Mouse (Mus musculus) heart, embryonic 13.5 days (tissue): Measurements from ENCODE around the gene 4931428L18Rik. TPM values are rescaled to one million over a fixed set of nuclear protein-coding genes. Genes with fewer than 3 reads are reported as not detected.
A peak's percentile ranks its signal among the peaks of the same experiment; 100 is the strongest.

ENCODE experiments used
- ATAC-seq: fragments of 200-750 bp; cut with Nextera tagmentation; 2 replicates; pipeline ENCODE4 v1.8.0; 2017; ENCODE audit warnings: moderate TSS enrichment; ENCODE audit not compliant: insufficient number of reproducible peaks, low FRiP score, low TSS enrichment; ENCODE audit errors: extremely low read depth
- H3K27ac ChIP-seq: fragments of 300-500 bp; sonication (generic); replicated peaks from 2 replicates; pipeline ENCODE4 v1.5.1; 2015; ENCODE audit warnings: moderate library complexity, mild to moderate bottlenecking, inconsistent platforms
- H3K27me3 ChIP-seq: fragments of 300-500 bp; sonication (generic); replicated peaks from 2 replicates; pipeline ENCODE4 v1.6.1; 2015; ENCODE audit warnings: mild to moderate bottlenecking, inconsistent platforms
- H3K36me3 ChIP-seq: fragments of 300-500 bp; sonication (generic); 2 replicates; pipeline ENCODE4 v1.6.1; 2015; ENCODE audit warnings: mild to moderate bottlenecking, inconsistent platforms
- H3K4me1 ChIP-seq: fragments of 300-500 bp; sonication (generic); 2 replicates; pipeline ENCODE4 v1.6.1; 2015; ENCODE audit warnings: inconsistent platforms
- H3K4me2 ChIP-seq: fragments of 300-500 bp; sonication (generic); 2 replicates; pipeline ENCODE4 v1.6.1; 2015; ENCODE audit warnings: inconsistent platforms, mild to moderate bottlenecking, moderate library complexity
- H3K4me3 ChIP-seq: fragments of 300-500 bp; sonication (generic); 2 replicates; pipeline ENCODE4 v1.5.1; 2015; ENCODE audit warnings: moderate library complexity, mild to moderate bottlenecking, inconsistent platforms
- H3K9ac ChIP-seq: fragments of 300-500 bp; sonication (generic); 2 replicates; pipeline ENCODE4 v1.6.1; 2015; ENCODE audit warnings: inconsistent platforms, mild to moderate bottlenecking, moderate library complexity
- H3K9me3 ChIP-seq: fragments of 300-500 bp; sonication (generic); 2 replicates; pipeline ENCODE4 v1.6.1; 2016; ENCODE audit warnings: inconsistent platforms
- WGBS: fragments of 180-500 bp; shearing (Covaris S2); methylation state at CpG from one replicate; pipeline ENCODE4 v1.1.7; 2015; ENCODE audit warnings: mixed read lengths; 5-methylcytosine and 5-hydroxymethylcytosine counted together
- polyA plus RNA-seq: library from polyadenylated mRNA; unstranded; fragments of >200 nt; fragmentation: Nextera tagmentation; extraction: Ambion mirVana; gene quantifications from 2 replicates; pipeline ENCODE4 v1.2.1, GENCODE M21; 2015

The 4931428L18Rik gene
- polyA plus RNA-seq, 1 experiment from 2014 or later: not detected

GRCm38 (mm10) chr1:31190237-31190866 lies 32.1 kb downstream of the 4931428L18Rik start:
- no peaks in the 10 kb centered on the region for H3K27me3 ChIP-seq
- H3K9ac ChIP-seq: no peak overlapping the region
- no peaks in the 10 kb centered on the region for H3K4me1 ChIP-seq
- no peak for ATAC-seq
- H3K4me3 ChIP-seq: no peak overlapping the region
- H3K27ac ChIP-seq: no peak overlapping the region
- WGBS: 69% methylated on average over 10 of the region's 10 CpGs
- H3K36me3 ChIP-seq: no peaks in the 10 kb centered on the region
- H3K9me3 ChIP-seq: no peaks in the 10 kb centered on the region
- H3K4me2 ChIP-seq: no peak overlapping the region

GRCm38 (mm10) chr1:31178264-31178663 lies 44.2 kb downstream of the 4931428L18Rik start:
- 47% methylated on average over 1 of the region's 1 CpGs for WGBS
- H3K36me3 ChIP-seq: no peaks in the 10 kb centered on the region
- no peaks in the 10 kb centered on the region for H3K27me3 ChIP-seq
- no peak overlapping the region for H3K9ac ChIP-seq
- H3K9me3 ChIP-seq: no peaks in the 10 kb centered on the region
- H3K27ac ChIP-seq: no peak overlapping the region
- no peaks in the 10 kb centered on the region for H3K4me1 ChIP-seq
- H3K4me2 ChIP-seq: no peak overlapping the region
- ATAC-seq: no peak
- no peak overlapping the region for H3K4me3 ChIP-seq

- 68% methylated on average over 5 of the region's 5 CpGs for WGBS
- no peak for ATAC-seq
- Histone ChIP-seq H3K4me1 (no peaks in the 10 kb centered on the region), H3K9me3 (no peaks in the 10 kb centered on the region), H3K9ac (no peak within 1 kb of the TSS), H3K36me3 (no peaks in the 10 kb centered on the region), H3K4me2 (no peak within 1 kb of the TSS), H3K27ac (no peak within 1 kb of the TSS), H3K27me3 (no peaks in the 10 kb centered on the region), H3K4me3 (no peak within 1 kb of the TSS)
Observed at GRCm38 (mm10) chr1:31176101-31176500, 46.4 kb downstream of the 4931428L18Rik start, which contains the start of gene Lgsn. Lgsn (plus strand) TSS chr1:31176401.

GRCm38 (mm10) chr1:31175401-31175800 lies 47.1 kb downstream of the 4931428L18Rik start:
- no peaks in the 10 kb centered on the region for H3K27me3 ChIP-seq
- ATAC-seq: no peak
- no peak overlapping the region for H3K4me3 ChIP-seq
- no peaks in the 10 kb centered on the region for H3K36me3 ChIP-seq
- no peak overlapping the region for H3K27ac ChIP-seq
- H3K4me2 ChIP-seq: no peak overlapping the region
- 68% methylated on average over 3 of the region's 3 CpGs for WGBS
- no peak overlapping the region for H3K9ac ChIP-seq
- H3K9me3 ChIP-seq: no peaks in the 10 kb centered on the region
- H3K4me1 ChIP-seq: no peaks in the 10 kb centered on the region

GRCm38 (mm10) chr1:31165326-31166121 lies 57.0 kb downstream of the 4931428L18Rik start:
- no peaks in the 10 kb centered on the region for H3K27me3 ChIP-seq
- no peak overlapping the region for H3K9ac ChIP-seq
- H3K27ac ChIP-seq: no peak overlapping the region
- ATAC-seq: no peak
- H3K9me3 ChIP-seq: no peaks in the 10 kb centered on the region
- 77% methylated on average over 7 of the region's 7 CpGs for WGBS
- H3K4me3 ChIP-seq: no peak overlapping the region
- peaks cover 6% of the 10 kb centered on the region; the same call in 1 of the 2 replicates for H3K4me1 ChIP-seq
- H3K4me2 ChIP-seq: no peak overlapping the region
- no peaks in the 10 kb centered on the region for H3K36me3 ChIP-seq

GRCm38 (mm10) chr1:31164527-31165189 lies 57.8 kb downstream of the 4931428L18Rik start:
- no peaks in the 10 kb centered on the region for H3K27me3 ChIP-seq
- peak overlapping the region; percentile 11; the same call in 1 of the 2 replicates for H3K4me2 ChIP-seq
- no peaks in the 10 kb centered on the region for H3K36me3 ChIP-seq
- H3K27ac ChIP-seq: peak overlapping the region; percentile 39; the same call in 1 of the 2 replicates
- no peak overlapping the region for H3K9ac ChIP-seq
- no peak overlapping the region for H3K4me3 ChIP-seq
- 48% methylated on average over 18 of the region's 18 CpGs for WGBS
- peaks cover 6% of the 10 kb centered on the region; the same call in 1 of the 2 replicates for H3K9me3 ChIP-seq
- peak; percentile 19; the same call in 1 of the 2 replicates for ATAC-seq
- H3K4me1 ChIP-seq: peaks cover 6% of the 10 kb centered on the region; the same call in 1 of the 2 replicates

- Histone ChIP-seq H3K27me3 (no peaks in the 10 kb centered on the region), H3K4me3 (no peak overlapping the region), H3K27ac (no peak overlapping the region), H3K4me2 (no peak overlapping the region), H3K9me3 (peaks cover 6% of the 10 kb centered on the region; the same call in 1 of the 2 replicates), H3K36me3 (no peaks in the 10 kb centered on the region), H3K9ac (no peak overlapping the region), H3K4me1 (no peaks in the 10 kb centered on the region)
- WGBS: 73% methylated on average over 2 of the region's 2 CpGs
- ATAC-seq: no peak
Observed at GRCm38 (mm10) chr1:31156884-31157283, 65.6 kb downstream of the 4931428L18Rik start.

- Histone ChIP-seq H3K4me2 (no peak overlapping the region), H3K9me3 (peaks cover 6% of the 10 kb centered on the region; the same call in 1 of the 2 replicates), H3K27ac (no peak overlapping the region), H3K36me3 (no peaks in the 10 kb centered on the region), H3K4me3 (no peak overlapping the region), H3K4me1 (no peaks in the 10 kb centered on the region), H3K27me3 (no peaks in the 10 kb centered on the region), H3K9ac (no peak overlapping the region)
- no peak for ATAC-seq
- WGBS: 57% methylated on average over 2 of the region's 2 CpGs
Observed at GRCm38 (mm10) chr1:31156185-31156584, 66.3 kb downstream of the 4931428L18Rik start.

- Histone ChIP-seq H3K27ac (no peak overlapping the region), H3K4me1 (peaks cover 9% of the 10 kb centered on the region), H3K9ac (no peak overlapping the region), H3K36me3 (no peaks in the 10 kb centered on the region), H3K4me2 (no peak overlapping the region), H3K4me3 (no peak overlapping the region), H3K27me3 (no peaks in the 10 kb centered on the region), H3K9me3 (no peaks in the 10 kb centered on the region)
- WGBS: 11% methylated on average over 7 of the region's 7 CpGs
- no peak for ATAC-seq
Observed at GRCm38 (mm10) chr1:31153793-31154349, 68.6 kb downstream of the 4931428L18Rik start.

GRCm38 (mm10) chr1:31152799-31153426 lies 69.6 kb downstream of the 4931428L18Rik start:
- Histone ChIP-seq H3K36me3 (no peaks in the 10 kb centered on the region), H3K9me3 (no peaks in the 10 kb centered on the region), H3K27ac (no peak overlapping the region), H3K27me3 (no peaks in the 10 kb centered on the region), H3K4me3 (no peak overlapping the region), H3K4me1 (peaks cover 9% of the 10 kb centered on the region), H3K4me2 (no peak overlapping the region), H3K9ac (no peak overlapping the region)
- no peak for ATAC-seq
- WGBS: 49% methylated on average over 2 of the region's 2 CpGs

GRCm38 (mm10) chr1:31150546-31150945 lies 71.9 kb downstream of the 4931428L18Rik start:
- Histone ChIP-seq H3K4me2 (no peak overlapping the region), H3K4me3 (no peak overlapping the region), H3K36me3 (no peaks in the 10 kb centered on the region), H3K9me3 (no peaks in the 10 kb centered on the region), H3K9ac (no peak overlapping the region), H3K27ac (no peak overlapping the region), H3K4me1 (peaks cover 9% of the 10 kb centered on the region), H3K27me3 (no peaks in the 10 kb centered on the region)
- ATAC-seq: no peak
- 66% methylated on average over 3 of the region's 3 CpGs for WGBS
